Mouse (Mus musculus) T-helper 2 cell (primary cell): ENCODE results near the gene Mras.

Experiments
- in situ Hi-C: fragments of 300-600 bp; cut with MboI, MseI; formaldehyde crosslinking; loops from one replicate; pipeline ENCODE4 v1.15.1; 2025; ENCODE audit warnings: high pct_unique_total_duplicates

Gene Mras

DNA sequence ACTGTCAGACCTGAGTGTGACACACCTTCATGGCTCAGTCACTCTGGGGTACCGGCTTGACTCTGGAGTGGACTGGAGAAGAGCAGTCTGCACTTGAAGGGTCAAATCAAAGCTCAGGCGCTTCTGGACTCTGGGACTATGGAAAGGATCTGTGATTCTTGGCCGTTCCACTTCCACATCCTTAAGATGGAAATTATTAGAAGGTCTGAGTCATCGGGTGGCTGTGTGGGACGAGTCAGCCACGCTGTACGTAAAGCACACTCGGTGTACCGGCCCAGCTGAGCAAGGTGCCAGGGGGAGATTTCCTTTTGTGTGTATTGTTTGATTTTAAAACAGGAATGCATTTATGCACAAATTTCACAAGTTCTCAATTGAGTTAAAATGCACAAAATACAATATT, 75.2 kb downstream of the Mras start:
- in situ Hi-C loops: no loop called here

DNA sequence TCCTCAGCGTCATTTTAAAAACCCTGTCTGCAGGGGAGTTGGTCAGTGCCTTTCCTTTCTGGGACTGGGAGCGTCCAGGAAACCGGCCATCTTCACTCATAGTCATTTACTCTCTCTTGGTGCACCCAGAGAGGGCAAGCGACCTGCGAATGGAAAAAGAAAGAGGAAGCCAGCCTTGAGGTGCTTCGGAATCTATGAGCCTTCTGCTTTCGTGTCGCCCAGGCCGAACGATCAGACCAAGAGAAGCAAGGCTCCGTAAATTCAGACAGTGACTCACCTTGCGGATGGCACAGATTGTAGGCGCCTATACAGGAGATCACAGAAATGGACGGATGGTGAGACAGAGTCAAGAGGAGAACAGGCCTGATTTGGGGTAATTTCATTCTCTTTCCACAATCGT, 78.2 kb downstream of the Mras start:
- in situ Hi-C loops: no loop called here

DNA sequence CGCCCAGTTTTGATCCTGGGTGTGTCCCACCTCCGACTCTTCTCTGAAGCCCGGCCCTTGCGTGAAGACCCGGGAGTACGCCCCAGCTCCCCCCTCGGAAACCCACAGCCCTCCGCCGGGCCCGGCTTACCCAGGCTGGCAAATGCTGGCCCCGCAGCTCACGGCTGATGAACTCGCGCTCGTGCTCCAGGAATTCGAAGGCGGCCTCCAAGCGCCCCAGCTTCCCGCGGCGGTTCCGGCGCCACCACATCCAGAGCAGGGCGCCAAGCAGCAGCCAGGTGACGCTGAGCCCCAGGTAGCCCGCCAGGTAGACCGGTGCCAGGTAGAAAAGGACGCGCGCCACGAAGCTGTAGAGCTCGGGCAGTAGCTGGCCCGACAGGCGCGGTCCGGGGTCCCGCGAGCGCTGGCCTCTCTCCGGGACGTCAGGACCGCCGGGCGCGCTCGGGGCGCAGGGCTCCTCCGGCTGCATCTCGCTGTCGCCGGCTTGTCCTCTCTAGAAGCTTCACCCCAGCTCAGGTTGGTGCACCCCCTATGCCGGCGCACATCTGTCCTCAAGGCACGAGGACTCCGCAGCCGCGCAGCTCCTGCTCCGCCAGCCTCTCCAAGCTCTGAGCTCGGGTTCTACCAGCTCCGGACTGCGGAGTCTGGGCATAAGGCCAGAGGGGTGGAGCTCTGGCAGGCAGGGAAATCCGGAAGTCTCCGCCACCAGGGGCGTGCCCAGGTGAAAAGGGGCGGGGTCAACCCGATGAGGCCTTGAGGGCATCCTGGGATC, 79.1 kb downstream of the Mras start, which contains the start of gene Esyt3:
Gene Esyt3, minus strand, starts transcription at position 637 of the 772 bp plus-strand sequence.
- in situ Hi-C loops: no loop called here

DNA sequence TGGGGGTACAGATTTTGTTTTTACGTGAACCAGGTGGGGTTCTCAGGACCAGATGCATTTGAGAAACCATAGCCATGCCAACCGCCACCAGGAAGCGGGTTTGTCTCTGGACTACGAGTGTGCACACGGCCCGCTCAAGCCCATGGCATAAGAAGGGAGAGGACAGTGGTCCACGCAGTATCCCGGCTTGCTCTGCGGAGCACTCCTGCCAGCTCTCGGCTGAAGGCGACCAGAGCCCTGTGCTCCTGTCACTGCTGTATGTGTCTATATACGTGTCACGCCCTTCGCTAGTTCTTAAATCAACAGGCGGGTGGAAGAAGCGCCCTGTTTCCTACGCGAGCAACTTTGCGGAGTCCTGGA, 79.6 kb downstream of the Mras start:
- in situ Hi-C loops: no loop called here

DNA sequence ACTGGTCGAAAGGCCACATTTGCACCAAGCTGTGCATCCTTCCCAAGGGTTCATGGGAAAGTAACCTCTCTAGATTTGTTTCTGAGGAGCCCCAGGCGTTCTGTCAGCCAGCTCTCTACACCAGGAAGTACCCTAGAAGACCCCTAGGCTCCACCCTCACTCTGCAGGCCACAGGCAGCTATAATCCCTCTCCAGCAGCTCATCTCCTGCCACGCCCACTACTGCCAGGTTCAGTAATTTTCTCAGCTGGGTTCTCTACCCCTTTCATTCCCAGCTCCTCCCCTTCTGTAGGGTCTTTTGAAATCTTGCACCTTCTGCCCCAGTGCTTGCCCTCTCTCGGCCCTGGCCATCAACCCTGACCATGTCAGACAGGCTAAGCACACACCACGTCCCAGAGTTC, 81.2 kb downstream of the Mras start:
- in situ Hi-C loops: no loop called here

DNA sequence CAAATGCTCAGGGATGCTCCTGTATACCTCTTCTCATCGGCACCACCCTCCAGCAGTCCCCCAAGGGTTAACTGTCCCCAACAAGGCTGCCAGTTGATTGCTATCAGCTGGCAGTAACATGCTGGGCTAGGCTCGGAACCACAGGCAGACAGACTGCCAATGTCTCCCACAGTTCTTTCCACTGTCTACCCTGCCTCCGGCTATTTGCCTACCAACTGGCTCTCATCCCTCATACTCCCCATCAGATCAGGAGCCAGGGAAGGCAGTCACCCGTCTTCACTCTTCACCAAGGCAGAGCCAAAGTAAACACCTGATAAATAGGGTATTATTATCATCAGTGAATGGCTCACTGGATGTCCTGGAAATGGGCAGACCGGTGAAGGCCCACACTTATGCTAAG, 82.4 kb downstream of the Mras start:
- in situ Hi-C loops: no loop called here

DNA sequence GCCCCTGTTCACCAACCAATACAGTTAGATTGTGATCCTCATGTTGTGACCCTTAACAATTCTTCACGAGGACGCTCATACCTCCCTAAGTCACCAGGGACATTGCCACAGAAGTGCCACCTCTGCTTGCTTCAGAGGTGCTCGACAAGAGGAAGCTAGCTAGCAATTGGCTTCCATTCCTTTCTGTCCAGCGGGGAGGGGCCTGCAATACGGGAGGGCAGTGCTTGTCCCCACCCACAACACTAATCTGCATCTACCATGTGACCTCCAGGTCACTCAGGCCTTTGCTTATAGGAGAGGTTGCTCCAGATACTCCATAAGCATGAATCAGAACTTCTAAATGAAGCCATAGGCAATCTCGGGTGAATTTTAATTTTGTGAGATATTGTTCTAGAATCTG, 83.8 kb downstream of the Mras start:
- in situ Hi-C loops: no loop called here

DNA sequence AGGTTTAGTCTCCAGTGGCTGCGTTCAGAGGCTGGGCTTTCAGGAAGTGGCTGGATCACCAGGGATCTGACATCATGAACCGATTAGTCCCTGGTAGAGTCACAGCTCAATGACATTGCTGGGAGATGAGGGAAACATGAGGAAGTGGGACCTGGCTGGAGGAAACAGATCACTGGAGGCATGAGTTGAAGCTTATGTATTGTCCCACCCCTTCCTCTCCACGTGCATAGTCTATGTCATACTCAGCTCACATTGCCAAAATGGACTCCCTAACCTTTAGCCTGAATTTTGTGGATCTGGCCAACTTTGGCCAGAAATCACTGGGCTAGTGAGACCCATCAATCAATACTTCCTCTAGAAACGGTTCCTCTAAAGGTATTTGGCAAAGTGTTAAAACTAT, 84.2 kb downstream of the Mras start:
- in situ Hi-C loops: no loop called here

DNA sequence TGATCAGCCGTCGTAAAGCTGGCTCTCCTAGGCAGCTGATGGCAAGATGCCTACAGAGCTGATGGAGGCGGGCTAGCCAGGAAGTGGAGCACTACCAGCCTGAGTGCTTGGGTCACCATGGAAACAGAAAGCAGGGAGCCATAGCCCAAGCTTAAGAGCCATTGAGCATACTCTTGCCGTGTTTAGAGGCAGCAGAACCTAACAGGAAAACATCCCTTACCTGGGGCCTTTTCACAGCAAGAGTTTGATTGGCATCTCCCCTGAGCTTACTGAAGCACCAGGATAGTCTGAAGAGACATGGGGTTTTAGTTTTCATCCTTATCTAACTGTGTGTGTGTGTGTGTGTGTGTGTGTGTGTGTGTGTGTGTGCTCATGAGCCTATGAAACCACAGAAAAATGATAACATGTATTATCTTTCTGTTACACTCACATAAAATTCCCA, 91.8 kb downstream of the Mras start:
- in situ Hi-C loops: loop anchor here (25.0 kb wide), 1 partner anchor 708 kb away; no protein-coding TSS in a partner anchor

DNA sequence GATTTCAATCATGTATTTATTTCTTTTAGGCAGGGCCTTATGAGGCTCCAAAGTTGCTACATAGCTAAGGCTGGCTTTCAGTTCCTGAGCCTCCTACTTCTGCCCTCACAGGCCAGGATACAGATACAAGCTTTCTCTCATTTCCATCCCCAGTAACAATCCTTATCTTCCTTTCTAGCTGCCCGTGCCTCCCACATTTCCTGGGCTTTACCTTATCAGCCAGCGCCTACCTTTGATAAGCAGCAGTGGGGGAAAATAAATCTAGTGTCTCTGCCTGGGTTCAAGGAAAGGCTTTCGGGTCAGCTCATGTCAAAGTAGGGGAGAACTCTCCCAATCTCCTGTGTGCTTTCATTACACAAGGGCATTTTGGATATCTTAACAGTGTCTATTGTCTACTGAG, 95.6 kb downstream of the Mras start:
- in situ Hi-C loops: loop anchor here (25.0 kb wide), 1 partner anchor 704 kb away; no protein-coding TSS in a partner anchor

DNA sequence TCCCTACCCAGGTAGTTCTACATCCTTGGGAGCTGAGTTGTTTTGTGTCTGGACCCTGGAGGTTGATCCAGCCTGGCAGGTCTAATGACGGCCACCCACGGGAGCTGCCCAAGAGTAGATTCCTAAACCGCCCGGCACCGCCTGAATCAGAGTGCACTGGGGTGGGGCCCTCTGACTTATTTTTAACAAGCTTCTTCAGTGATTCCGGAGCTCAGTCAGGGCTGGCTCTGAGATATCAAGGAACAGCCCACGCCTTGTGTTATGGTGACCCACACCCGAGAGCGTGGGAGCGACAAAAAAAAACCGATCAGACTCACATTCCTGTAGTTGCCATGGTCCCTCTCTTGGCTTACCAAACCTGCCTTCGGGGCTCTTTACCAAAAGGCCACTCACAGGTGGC, 97.1 kb downstream of the Mras start:
- in situ Hi-C loops: loop anchor here (25.0 kb wide), 1 partner anchor 703 kb away; no protein-coding TSS in a partner anchor

DNA sequence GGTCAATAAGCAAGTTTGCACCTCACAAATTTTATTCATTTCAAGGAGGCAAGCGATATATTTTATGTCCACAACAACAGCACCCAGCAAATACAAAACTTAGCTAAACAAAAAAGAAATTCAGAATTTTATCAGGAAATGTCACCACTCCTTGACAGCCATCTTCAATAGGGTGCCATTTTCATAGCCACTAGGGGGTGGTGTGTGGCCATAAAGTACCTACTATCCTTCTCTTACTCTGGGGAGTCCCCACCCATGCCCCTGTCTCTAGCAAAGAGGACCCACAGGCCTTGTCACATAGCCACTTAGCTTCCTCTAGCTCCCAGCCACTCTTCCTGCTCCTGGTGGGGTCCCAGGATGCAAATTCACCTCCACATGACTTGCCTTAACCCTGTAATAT, 98.0 kb downstream of the Mras start:
- in situ Hi-C loops: loop anchor here (25.0 kb wide), 1 partner anchor 702 kb away; no protein-coding TSS in a partner anchor

DNA sequence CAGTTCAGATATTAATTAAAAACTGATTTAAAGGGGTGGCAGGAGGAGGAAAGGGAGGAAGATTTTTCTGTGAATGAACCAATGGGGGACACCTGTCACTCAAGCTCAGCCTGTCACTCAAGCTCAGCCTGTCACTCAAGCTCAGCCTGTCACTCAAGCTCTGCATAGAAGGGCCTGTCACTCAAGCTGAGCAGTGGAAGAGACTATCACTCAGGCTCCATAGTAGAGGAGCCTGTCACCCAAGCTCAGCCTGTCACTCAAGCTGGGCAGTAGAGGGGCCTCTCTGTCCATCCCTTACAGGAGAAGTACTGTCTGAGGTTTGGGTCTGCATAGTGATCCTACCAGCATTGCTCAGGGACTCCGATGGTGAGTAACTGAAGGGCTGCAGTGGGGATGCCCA, 98.9 kb downstream of the Mras start:
- in situ Hi-C loops: loop anchor here (25.0 kb wide), 1 partner anchor 701 kb away; no protein-coding TSS in a partner anchor

DNA sequence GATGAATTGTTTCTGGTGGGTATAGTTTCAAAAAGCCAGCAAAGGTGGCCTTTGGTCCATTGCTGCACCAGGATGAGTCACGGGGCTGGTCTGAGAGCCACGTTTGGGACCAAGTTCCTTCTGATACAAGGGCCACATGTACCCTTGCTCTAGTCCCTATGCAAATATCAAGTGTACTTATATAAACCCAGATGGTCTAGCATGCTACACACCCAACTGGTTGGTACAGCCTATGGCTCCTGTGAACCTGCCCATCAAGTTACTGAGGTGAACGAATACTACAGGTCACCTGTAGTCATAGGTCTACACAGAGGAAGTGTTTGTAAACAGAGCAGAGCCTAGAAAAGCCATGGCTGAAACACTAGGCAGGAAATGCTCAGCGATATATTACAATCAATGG, 100.6 kb downstream of the Mras start:
- in situ Hi-C loops: loop anchor here (25.0 kb wide), 1 partner anchor 699 kb away; no protein-coding TSS in a partner anchor
